Mouse (Mus musculus): ENCODE results near the gene Klhdc7a. TPM values are rescaled to one million over a fixed set of nuclear protein-coding genes. Genes with fewer than 3 reads are reported as not detected.

Klhdc7a gene
- total RNA-seq (2014; fragmentation: Nextera tagmentation) (not detected in 2 replicates), total RNA-seq (2017) (under 0.01 and 0.11 TPM in 2 replicates), polyA plus RNA-seq (2012) (not detected in 2 replicates)

DNA sequence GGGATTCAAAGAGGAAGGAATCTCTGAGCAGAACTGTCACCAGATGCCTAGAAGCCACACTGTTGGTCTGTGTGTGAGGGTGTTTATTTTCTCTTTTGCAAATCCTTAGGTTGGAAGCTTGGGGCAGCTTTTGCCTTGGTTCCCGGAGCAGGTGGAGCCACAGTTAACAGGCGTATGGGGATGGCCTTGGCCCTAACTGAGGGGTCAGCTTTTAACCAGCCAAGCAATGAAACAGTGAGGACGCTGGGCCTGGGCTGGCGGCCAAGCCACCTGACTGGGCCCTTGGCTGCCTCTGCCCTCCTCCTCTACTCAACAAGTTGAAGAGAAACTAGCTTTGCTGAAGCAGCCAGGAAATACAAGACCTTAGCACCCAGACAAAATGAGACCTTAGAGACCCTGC lies at the start of gene Klhdc7a:
Gene Klhdc7a, minus strand, starts transcription at position 105 of the 400 bp plus-strand sequence.
- H3K27me3 ChIP-seq (ENCODE audit: insufficient read depth, low read length): no peaks in the 10 kb centered on the region
- no peak for TF ChIP-seq CTCF (IDR thresholded peaks at IDR 0.05; ENCODE audit: low read depth, low read length)
- TF ChIP-seq GATA2 (IDR thresholded peaks at IDR 0.05; ENCODE audit: borderline replicate concordance, low read depth, low read length): no peak
- no peak for TF ChIP-seq TAL1 (conservative IDR thresholded peaks at IDR 0.05; ENCODE audit: low read depth, low read length)
- TF ChIP-seq GATA1 (IDR thresholded peaks at IDR 0.05; ENCODE audit: borderline replicate concordance, low read length): no peak
- TF ChIP-seq POLR2AphosphoS5 (IDR thresholded peaks at IDR 0.05; ENCODE audit: insufficient replicate concordance, low read depth, low read length): no peak
- DNase-seq (ENCODE audit: low spot score): no peak
- H3K36me3 ChIP-seq (replicated peaks): no peaks in the 10 kb centered on the region
- H3K9me3 ChIP-seq (replicated peaks): peaks cover 91% of the 10 kb centered on the region
- no peak for ATAC-seq (ENCODE audit: extremely low read depth, insufficient number of reproducible peaks, low FRiP score, poor library complexity, severe bottlenecking)
- H3K4me3 ChIP-seq (ENCODE audit: low read depth, low read length): no peak within 1 kb of the TSS
- no peaks in the 10 kb centered on the region for H3K4me1 ChIP-seq (ENCODE audit: insufficient read depth, low read depth, low read length)

GRCm38 (mm10) chr4:140015916-140016315 lies 48.1 kb upstream of the Klhdc7a start:
- H3K9me3 ChIP-seq (replicated peaks): peaks cover 72% of the 10 kb centered on the region
- TF ChIP-seq CTCF (IDR thresholded peaks at IDR 0.05; ENCODE audit: low read depth, low read length) (no peak), GATA1 (IDR thresholded peaks at IDR 0.05; ENCODE audit: borderline replicate concordance, low read length) (no peak), POLR2AphosphoS5 (IDR thresholded peaks at IDR 0.05; ENCODE audit: insufficient replicate concordance, low read depth, low read length) (no peak), GATA2 (IDR thresholded peaks at IDR 0.05; ENCODE audit: borderline replicate concordance, low read depth, low read length) (no peak), TAL1 (conservative IDR thresholded peaks at IDR 0.05; ENCODE audit: low read depth, low read length) (no peak)
- H3K4me1 ChIP-seq (ENCODE audit: insufficient read depth, low read depth, low read length): no peaks in the 10 kb centered on the region
- DNase-seq (ENCODE audit: low spot score): no peak
- no peaks in the 10 kb centered on the region for H3K27me3 ChIP-seq (ENCODE audit: insufficient read depth, low read length)
- ATAC-seq (ENCODE audit: extremely low read depth, insufficient number of reproducible peaks, low FRiP score, poor library complexity, severe bottlenecking): no peak
- no peaks in the 10 kb centered on the region for H3K36me3 ChIP-seq (replicated peaks)
- no peak overlapping the region for H3K4me3 ChIP-seq (ENCODE audit: low read depth, low read length)

DNA sequence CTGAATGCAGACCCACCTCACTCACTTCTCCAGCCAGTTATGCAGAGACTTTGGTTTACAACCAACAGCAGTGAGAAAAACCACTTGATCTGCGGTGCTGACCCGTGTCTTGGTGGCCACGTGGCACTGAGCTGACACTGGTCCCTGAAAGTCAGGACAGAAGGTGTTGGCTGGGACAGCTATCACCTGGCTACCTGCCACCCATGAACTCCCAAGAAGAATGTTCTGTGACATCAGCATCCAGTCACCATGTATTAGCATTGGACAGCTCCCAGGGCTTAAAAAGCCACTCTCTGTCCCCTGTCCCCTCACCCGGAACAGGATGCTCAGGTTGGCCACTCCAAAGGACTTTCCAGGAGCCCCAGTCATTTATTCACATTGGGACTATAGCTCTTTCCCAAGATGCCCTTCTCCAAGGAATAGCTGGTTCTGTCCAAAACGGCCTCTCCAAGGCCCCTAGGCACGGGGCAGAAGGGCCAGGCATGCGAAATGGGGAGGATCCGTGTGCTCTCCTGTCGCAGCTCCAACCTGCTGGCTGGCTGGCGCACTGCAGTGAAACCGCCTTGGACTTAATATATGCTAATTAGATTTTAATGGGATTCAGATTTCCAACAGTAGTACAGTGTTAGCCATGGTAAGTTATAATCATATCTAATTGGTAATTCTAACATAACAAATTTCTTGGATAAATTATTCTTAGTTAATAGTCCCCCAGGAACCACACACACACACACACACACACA lies 43.1 kb upstream of the Klhdc7a start:
- DNase-seq (ENCODE audit: low spot score) (no peak), ATAC-seq (ENCODE audit: extremely low read depth, insufficient number of reproducible peaks, low FRiP score, poor library complexity, severe bottlenecking) (no peak)
- no peak for TF ChIP-seq CTCF (IDR thresholded peaks at IDR 0.05; ENCODE audit: low read depth, low read length)
- no peak for TF ChIP-seq POLR2AphosphoS5 (IDR thresholded peaks at IDR 0.05; ENCODE audit: insufficient replicate concordance, low read depth, low read length)
- no peak for TF ChIP-seq GATA1 (IDR thresholded peaks at IDR 0.05; ENCODE audit: borderline replicate concordance, low read length)
- TF ChIP-seq GATA2 (IDR thresholded peaks at IDR 0.05; ENCODE audit: borderline replicate concordance, low read depth, low read length): no peak
- no peak for TF ChIP-seq TAL1 (conservative IDR thresholded peaks at IDR 0.05; ENCODE audit: low read depth, low read length)
- H3K36me3 ChIP-seq (replicated peaks): no peaks in the 10 kb centered on the region
- H3K27me3 ChIP-seq (ENCODE audit: insufficient read depth, low read length): no peaks in the 10 kb centered on the region
- peaks cover 85% of the 10 kb centered on the region for H3K9me3 ChIP-seq (replicated peaks)
- no peaks in the 10 kb centered on the region for H3K4me1 ChIP-seq (ENCODE audit: insufficient read depth, low read depth, low read length)
- no peak overlapping the region; the same call in 1 of the 2 replicates for H3K4me3 ChIP-seq (ENCODE audit: low read depth, low read length)

DNA sequence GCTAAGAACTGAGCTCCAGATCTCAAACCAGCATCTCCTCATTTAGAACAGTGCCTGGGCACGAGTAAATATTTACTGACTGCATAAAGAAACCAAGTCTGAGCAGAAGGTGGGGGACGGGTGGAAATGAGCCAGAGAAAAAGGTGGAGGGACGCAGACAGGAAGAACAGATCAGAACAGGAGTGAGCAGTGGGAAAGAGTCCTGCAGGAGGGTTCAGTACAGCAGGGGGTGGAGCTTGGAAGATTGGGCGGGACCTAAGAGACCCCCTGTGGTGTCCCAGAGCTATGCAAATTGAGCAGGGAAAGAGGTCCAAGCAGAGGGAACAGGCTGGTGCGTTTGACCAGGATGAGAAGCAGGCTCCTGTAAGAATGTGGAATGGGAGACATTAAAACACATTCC lies 37.1 kb upstream of the Klhdc7a start:
- Histone ChIP-seq H3K4me3 (ENCODE audit: low read depth, low read length) (no peak overlapping the region), H3K36me3 (replicated peaks) (no peaks in the 10 kb centered on the region), H3K4me1 (ENCODE audit: insufficient read depth, low read depth, low read length) (no peaks in the 10 kb centered on the region), H3K9me3 (replicated peaks) (peaks cover 92% of the 10 kb centered on the region), H3K27me3 (ENCODE audit: insufficient read depth, low read length) (no peaks in the 10 kb centered on the region)
- no peak for ATAC-seq (ENCODE audit: extremely low read depth, insufficient number of reproducible peaks, low FRiP score, poor library complexity, severe bottlenecking)
- DNase-seq (ENCODE audit: low spot score): no peak
- TF ChIP-seq CTCF (IDR thresholded peaks at IDR 0.05; ENCODE audit: low read depth, low read length) (no peak), GATA1 (IDR thresholded peaks at IDR 0.05; ENCODE audit: borderline replicate concordance, low read length) (no peak), TAL1 (conservative IDR thresholded peaks at IDR 0.05; ENCODE audit: low read depth, low read length) (no peak), POLR2AphosphoS5 (IDR thresholded peaks at IDR 0.05; ENCODE audit: insufficient replicate concordance, low read depth, low read length) (no peak), GATA2 (IDR thresholded peaks at IDR 0.05; ENCODE audit: borderline replicate concordance, low read depth, low read length) (no peak)

- Histone ChIP-seq H3K9me3 (replicated peaks) (peaks cover 92% of the 10 kb centered on the region), H3K27me3 (ENCODE audit: insufficient read depth, low read length) (no peaks in the 10 kb centered on the region), H3K36me3 (replicated peaks) (no peaks in the 10 kb centered on the region), H3K4me3 (ENCODE audit: low read depth, low read length) (no peak overlapping the region; the same call in 1 of the 2 replicates), H3K4me1 (ENCODE audit: insufficient read depth, low read depth, low read length) (no peaks in the 10 kb centered on the region)
- TF ChIP-seq CTCF (IDR thresholded peaks at IDR 0.05; ENCODE audit: low read depth, low read length) (no peak), TAL1 (conservative IDR thresholded peaks at IDR 0.05; ENCODE audit: low read depth, low read length) (no peak)
- DNase-seq (ENCODE audit: low spot score) (no peak), ATAC-seq (ENCODE audit: extremely low read depth, insufficient number of reproducible peaks, low FRiP score, poor library complexity, severe bottlenecking) (no peak)
These were observed 36.3 kb upstream of the Klhdc7a start for GRCm38 (mm10) chr4:140004170-140004569.

DNA sequence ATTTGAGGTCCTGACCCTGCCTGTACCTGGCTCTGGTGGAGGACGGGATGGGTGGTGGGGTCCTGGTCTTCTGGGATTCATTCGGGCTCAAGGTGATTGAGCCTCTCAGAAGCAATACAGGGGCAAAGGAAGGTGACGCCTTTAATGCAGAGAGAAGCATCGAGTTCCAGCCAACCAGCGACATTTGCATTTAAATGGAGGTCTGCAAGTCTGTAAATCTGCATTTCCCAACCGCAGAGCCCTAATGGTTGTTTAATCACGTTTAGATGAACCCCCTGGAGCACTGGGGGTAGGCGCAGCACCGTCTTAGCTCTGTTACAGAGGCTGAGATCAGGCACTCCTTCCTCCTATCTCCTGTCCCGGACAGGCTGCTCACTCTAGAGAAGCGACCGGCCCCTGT lies 34.2 kb upstream of the Klhdc7a start:
- Histone ChIP-seq H3K4me1 (ENCODE audit: insufficient read depth, low read depth, low read length) (no peaks in the 10 kb centered on the region), H3K27me3 (ENCODE audit: insufficient read depth, low read length) (no peaks in the 10 kb centered on the region), H3K4me3 (ENCODE audit: low read depth, low read length) (no peak overlapping the region), H3K36me3 (replicated peaks) (no peaks in the 10 kb centered on the region), H3K9me3 (replicated peaks) (peaks cover 97% of the 10 kb centered on the region)
- no peak for ATAC-seq (ENCODE audit: extremely low read depth, insufficient number of reproducible peaks, low FRiP score, poor library complexity, severe bottlenecking)
- DNase-seq (ENCODE audit: low spot score): no peak
- no peak for TF ChIP-seq GATA2 (IDR thresholded peaks at IDR 0.05; ENCODE audit: borderline replicate concordance, low read depth, low read length)
- no peak for TF ChIP-seq GATA1 (IDR thresholded peaks at IDR 0.05; ENCODE audit: borderline replicate concordance, low read length)
- no peak for TF ChIP-seq CTCF (IDR thresholded peaks at IDR 0.05; ENCODE audit: low read depth, low read length)
- no peak for TF ChIP-seq POLR2AphosphoS5 (IDR thresholded peaks at IDR 0.05; ENCODE audit: insufficient replicate concordance, low read depth, low read length)
- no peak for TF ChIP-seq TAL1 (conservative IDR thresholded peaks at IDR 0.05; ENCODE audit: low read depth, low read length)

All from G1E (cell line).